Mouse (Mus musculus) stomach, embryonic 16.5 days (tissue): Measurements from ENCODE around the gene Kmt5b. TPM values are rescaled to one million over a fixed set of nuclear protein-coding genes. Genes with fewer than 3 reads are reported as not detected.

Source experiments
- ATAC-seq: fragments of 200-750 bp; cut with Nextera tagmentation; 2 replicates; pipeline ENCODE4 v1.8.0; 2017; ENCODE audit warnings: moderate number of reproducible peaks, moderate TSS enrichment; ENCODE audit not compliant: insufficient read depth, low FRiP score
- H3K27ac ChIP-seq: fragments of 300-500 bp; sonication (generic); 2 replicates; pipeline ENCODE4 v1.5.1; 2014; ENCODE audit warnings: low read length
- H3K27me3 ChIP-seq: fragments of 300-500 bp; sonication (generic); 2 replicates; pipeline ENCODE4 v1.6.1; 2014; ENCODE audit warnings: low read length, control low read depth, mixed read lengths; ENCODE audit not compliant: control insufficient read depth, insufficient read depth
- H3K36me3 ChIP-seq: fragments of 300-500 bp; sonication (generic); 2 replicates; pipeline ENCODE4 v1.6.1; 2014; ENCODE audit warnings: low read length; ENCODE audit not compliant: control insufficient read depth, insufficient read depth
- H3K4me1 ChIP-seq: fragments of 300-500 bp; sonication (generic); 2 replicates; pipeline ENCODE4 v1.6.1; 2014; ENCODE audit warnings: low read length, control low read depth, mixed read lengths; ENCODE audit not compliant: control insufficient read depth, insufficient read depth
- H3K4me2 ChIP-seq: fragments of 300-500 bp; sonication (generic); 2 replicates; pipeline ENCODE4 v1.6.1; 2014; ENCODE audit warnings: low read depth, low read length, mixed read lengths
- H3K4me3 ChIP-seq: fragments of 300-500 bp; sonication (generic); replicated peaks from 2 replicates; pipeline ENCODE4 v1.5.1; 2014; ENCODE audit warnings: mild to moderate bottlenecking, low read length
- H3K9ac ChIP-seq: fragments of 300-500 bp; sonication (generic); 2 replicates; pipeline ENCODE4 v1.6.1; 2014; ENCODE audit warnings: low read length
- H3K9me3 ChIP-seq: fragments of 300-500 bp; sonication (generic); replicated peaks from 2 replicates; pipeline ENCODE4 v1.6.1; 2016; ENCODE audit warnings: low read length, control low read depth; ENCODE audit not compliant: control insufficient read depth
- WGBS: fragments of 180-500 bp; shearing (Covaris S2); extraction: QIAGEN DNeasy Blood & Tissue Kit; methylation state at CpG from one replicate; pipeline ENCODE4 v1.1.7; 2014; 5-methylcytosine and 5-hydroxymethylcytosine counted together
- polyA plus RNA-seq: library from polyadenylated mRNA; unstranded; fragments of >200 nt; fragmentation: Nextera tagmentation; extraction: Ambion mirVana; gene quantifications from 2 replicates; pipeline ENCODE4 v1.2.1, GENCODE M21; 2015

Gene Kmt5b
- polyA plus RNA-seq, 1 experiment from 2014 or later: 22.6 TPM

- H3K4me2 ChIP-seq: peak overlapping the region; percentile 82
- H3K27me3 ChIP-seq: no peaks in the 10 kb centered on the region
- peaks cover 21% of the 10 kb centered on the region for H3K4me1 ChIP-seq
- H3K36me3 ChIP-seq: no peaks in the 10 kb centered on the region
- H3K4me3 ChIP-seq: peak overlapping the region; percentile 89
- peak overlapping the region; percentile 72 for H3K9ac ChIP-seq
- peak overlapping the region; percentile 71 for H3K27ac ChIP-seq
- no peaks in the 10 kb centered on the region for H3K9me3 ChIP-seq
- peak; percentile 5; the same call in 1 of the 2 replicates for ATAC-seq
- WGBS: 7% methylated on average over 19 of the region's 19 CpGs
These were observed 83.7 kb downstream of the Kmt5b start for GRCm38 (mm10) chr19:3850847-3851469.

GRCm38 (mm10) chr19:3851502-3851962, 84.3 kb downstream of the Kmt5b start, which contains the start of gene Chka:
Gene Chka (plus strand): TSS chr19:3851773.
- Histone ChIP-seq H3K36me3 (no peaks in the 10 kb centered on the region), H3K4me3 (peak within 1 kb of the TSS; percentile 89), H3K27me3 (no peaks in the 10 kb centered on the region), H3K4me2 (peak within 1 kb of the TSS; percentile 82), H3K9ac (peak within 1 kb of the TSS; percentile 91), H3K27ac (peak within 1 kb of the TSS; percentile 99), H3K4me1 (peaks cover 23% of the 10 kb centered on the region), H3K9me3 (no peaks in the 10 kb centered on the region)
- peak; percentile 97 for ATAC-seq
- under 1% methylated on average over 54 of the region's 54 CpGs for WGBS

DNA sequence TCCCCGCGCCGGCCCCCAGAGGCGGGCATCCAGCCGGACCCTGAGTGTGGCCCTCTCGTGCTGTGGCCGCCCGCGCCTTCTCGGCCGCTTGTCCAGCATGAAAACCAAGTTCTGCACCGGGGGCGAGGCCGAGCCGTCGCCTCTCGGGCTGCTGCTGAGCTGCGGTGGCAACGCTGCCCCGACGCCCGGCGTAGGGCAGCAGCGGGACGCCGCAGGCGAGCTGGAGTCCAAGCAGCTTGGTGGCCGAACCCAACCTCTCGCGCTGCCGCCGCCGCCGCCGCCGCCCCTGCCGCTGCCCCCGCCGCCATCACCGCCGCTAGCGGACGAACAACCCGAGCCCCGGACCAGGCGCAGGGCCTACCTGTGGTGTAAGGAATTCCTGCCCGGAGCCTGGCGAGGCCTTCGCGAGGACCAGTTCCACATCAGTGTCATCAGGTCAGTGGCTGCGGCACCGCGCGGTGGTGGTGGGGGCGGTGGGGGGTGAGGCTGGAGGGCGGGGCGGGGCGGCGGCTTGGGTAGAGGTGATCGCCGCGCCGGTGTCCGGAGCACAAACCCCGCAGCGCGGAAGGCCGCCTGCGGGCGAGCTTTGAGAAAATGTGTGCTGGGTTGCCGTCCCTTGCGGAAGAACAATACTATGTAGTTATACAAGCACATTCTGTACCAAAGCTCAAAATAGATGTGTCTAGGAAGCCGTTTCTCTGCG, 84.9 kb downstream of the Kmt5b start:
- under 1% methylated on average over 67 of the region's 74 CpGs for WGBS
- Histone ChIP-seq H3K4me3 (peak overlapping the region; percentile 89), H3K4me2 (peak overlapping the region; percentile 82), H3K36me3 (no peaks in the 10 kb centered on the region), H3K4me1 (peaks cover 23% of the 10 kb centered on the region), H3K9me3 (no peaks in the 10 kb centered on the region), H3K27ac (peak overlapping the region; percentile 99), H3K9ac (peak overlapping the region; percentile 91), H3K27me3 (no peaks in the 10 kb centered on the region)
- 0 out of 2 replicates have a peak, but pooled peaks have one; percentile 2 for ATAC-seq

- 88% methylated on average over 10 of the region's 10 CpGs for WGBS
- no peaks in the 10 kb centered on the region for H3K27me3 ChIP-seq
- no peak overlapping the region for H3K27ac ChIP-seq
- peaks cover 23% of the 10 kb centered on the region for H3K4me1 ChIP-seq
- no peaks in the 10 kb centered on the region for H3K36me3 ChIP-seq
- ATAC-seq: no peak
- H3K4me2 ChIP-seq: peak overlapping the region; percentile 82
- no peak overlapping the region; the same call in 1 of the 2 replicates for H3K9ac ChIP-seq
- H3K9me3 ChIP-seq: no peaks in the 10 kb centered on the region
- peak overlapping the region; percentile 89 for H3K4me3 ChIP-seq
These were observed 85.9 kb downstream of the Kmt5b start for GRCm38 (mm10) chr19:3853121-3853520.

DNA sequence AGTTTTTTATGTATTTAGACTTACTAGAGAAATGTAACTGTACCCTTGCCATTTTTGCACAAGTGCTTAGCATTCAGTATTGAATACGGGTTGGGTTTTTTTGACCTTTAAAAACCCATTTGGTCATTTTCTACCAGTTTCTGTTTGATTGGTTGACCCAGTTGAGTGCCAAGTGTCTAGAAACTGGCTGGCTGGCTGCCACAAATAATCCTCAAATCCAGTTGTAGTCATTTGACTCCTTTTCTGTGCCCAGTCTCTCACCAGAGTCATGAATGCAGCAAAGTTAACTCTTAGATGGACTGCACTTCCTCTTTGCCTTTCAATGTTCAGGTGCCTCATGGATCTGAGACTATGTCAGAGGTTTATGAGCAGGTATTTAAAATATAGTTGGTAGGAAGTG, 86.7 kb downstream of the Kmt5b start:
- Histone ChIP-seq H3K4me3 (no peak overlapping the region), H3K4me1 (peaks cover 23% of the 10 kb centered on the region), H3K27me3 (no peaks in the 10 kb centered on the region), H3K4me2 (peak overlapping the region; percentile 82; the same call in 1 of the 2 replicates), H3K36me3 (no peaks in the 10 kb centered on the region), H3K9me3 (no peaks in the 10 kb centered on the region), H3K27ac (no peak overlapping the region), H3K9ac (no peak overlapping the region)
- WGBS: 77% methylated on average over 1 of the region's 1 CpGs
- ATAC-seq: no peak

- Histone ChIP-seq H3K27me3 (no peaks in the 10 kb centered on the region), H3K4me2 (0 out of 2 replicates have a peak overlapping the region, but pooled peaks have one; percentile 0), H3K4me1 (peaks cover 23% of the 10 kb centered on the region), H3K27ac (no peak overlapping the region), H3K4me3 (no peak overlapping the region), H3K9me3 (no peaks in the 10 kb centered on the region), H3K36me3 (no peaks in the 10 kb centered on the region), H3K9ac (no peak overlapping the region)
- 53% methylated on average over 6 of the region's 6 CpGs for WGBS
- ATAC-seq: no peak
These were observed 87.9 kb downstream of the Kmt5b start for GRCm38 (mm10) chr19:3855091-3855490.

GRCm38 (mm10) chr19:3855601-3856000, 88.4 kb downstream of the Kmt5b start:
- Histone ChIP-seq H3K9ac (no peak overlapping the region), H3K9me3 (no peaks in the 10 kb centered on the region), H3K4me3 (no peak overlapping the region), H3K36me3 (no peaks in the 10 kb centered on the region), H3K27me3 (no peaks in the 10 kb centered on the region), H3K4me2 (no peak overlapping the region; the same call in 1 of the 2 replicates), H3K4me1 (peaks cover 23% of the 10 kb centered on the region), H3K27ac (no peak overlapping the region)
- 26% methylated on average over 4 of the region's 4 CpGs for WGBS
- no peak for ATAC-seq

DNA sequence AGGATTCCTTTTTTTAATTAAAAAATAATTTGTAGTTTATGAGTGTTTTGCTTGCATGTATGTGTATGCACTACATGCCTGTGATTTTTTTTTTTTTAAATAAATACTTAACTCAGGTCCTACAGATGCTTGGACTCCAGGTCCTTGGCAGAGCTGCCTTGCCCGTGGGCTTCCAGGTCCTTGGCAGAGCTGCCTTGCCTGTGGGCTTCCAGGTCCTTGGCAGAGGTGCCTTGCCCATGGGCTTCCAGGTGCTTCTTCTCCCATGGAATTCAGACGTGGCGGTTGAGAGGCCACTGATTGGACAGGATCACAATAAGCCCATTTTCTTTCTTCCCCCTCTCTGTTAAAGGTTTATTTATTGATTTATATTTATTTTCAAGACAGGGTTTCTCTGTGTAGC, 90.0 kb downstream of the Kmt5b start:
- H3K27me3 ChIP-seq: no peaks in the 10 kb centered on the region
- peaks cover 16% of the 10 kb centered on the region; the same call in 1 of the 2 replicates for H3K4me1 ChIP-seq
- H3K9ac ChIP-seq: no peak overlapping the region
- no peaks in the 10 kb centered on the region for H3K36me3 ChIP-seq
- 75% methylated on average over 3 of the region's 3 CpGs for WGBS
- no peak overlapping the region for H3K4me2 ChIP-seq
- ATAC-seq: no peak
- no peaks in the 10 kb centered on the region for H3K9me3 ChIP-seq
- H3K27ac ChIP-seq: no peak overlapping the region
- H3K4me3 ChIP-seq: no peak overlapping the region

DNA sequence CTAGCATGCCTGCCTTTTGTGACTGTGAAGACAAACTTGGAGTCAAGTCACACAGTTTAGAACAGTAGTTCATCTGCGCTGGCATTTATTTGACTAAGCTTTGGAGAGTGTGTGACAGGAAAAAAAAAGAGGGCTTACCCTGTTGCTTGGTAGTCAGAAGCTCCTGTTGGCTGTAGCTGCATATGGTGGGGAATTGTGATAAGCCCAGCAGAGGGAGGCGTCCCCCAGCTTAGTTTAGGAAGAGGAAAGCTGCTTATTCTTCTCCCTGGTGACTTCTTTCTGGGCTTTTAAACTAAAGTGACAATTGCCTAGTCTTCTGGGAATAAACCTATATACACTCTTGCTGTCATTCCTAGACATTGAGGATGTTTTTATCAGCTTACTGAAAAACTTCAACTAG, 95.5 kb downstream of the Kmt5b start:
- Histone ChIP-seq H3K27me3 (no peaks in the 10 kb centered on the region), H3K4me2 (no peak overlapping the region), H3K4me1 (no peaks in the 10 kb centered on the region; the same call in 1 of the 2 replicates), H3K4me3 (no peak overlapping the region), H3K27ac (no peak overlapping the region), H3K36me3 (peaks cover 2% of the 10 kb centered on the region), H3K9me3 (no peaks in the 10 kb centered on the region), H3K9ac (no peak overlapping the region)
- 64% methylated on average over 2 of the region's 2 CpGs for WGBS
- ATAC-seq: no peak
